Mouse (Mus musculus): ENCODE measurements around the gene Qsox2. TPM values are rescaled to one million over a fixed set of nuclear protein-coding genes. Genes with fewer than 3 reads are reported as not detected.
A peak's percentile ranks its signal among the peaks of the same experiment; 100 is the strongest.

The Qsox2 gene
- polyA plus RNA-seq, 1 experiment from 2014 or later, result 16.0 TPM

DNA sequence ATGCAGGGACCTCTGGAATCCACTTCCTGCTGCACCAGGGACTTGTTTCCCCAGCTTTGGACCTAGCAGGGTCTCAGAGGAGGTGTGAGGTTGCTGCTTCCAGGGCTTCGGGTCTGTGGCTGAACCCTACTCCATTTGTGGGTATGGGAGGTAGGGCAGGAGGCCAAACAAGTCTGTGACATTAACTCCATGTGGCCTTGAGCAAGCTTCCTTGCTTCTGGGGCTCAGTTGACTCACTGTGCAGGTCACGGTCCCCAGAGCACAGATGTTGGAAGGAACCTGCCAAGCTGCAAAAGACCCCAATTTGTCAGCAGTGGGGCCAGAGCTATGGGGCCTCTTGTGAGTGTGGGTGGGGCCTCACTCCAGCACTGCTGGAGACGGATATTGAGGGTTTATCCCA is 53.0 kb downstream of the Qsox2 start:
- Histone ChIP-seq H3K4me2 (replicated peaks) (no peak overlapping the region), H3K4me3 (no peak overlapping the region), H3K27me3 (peaks cover 60% of the 10 kb centered on the region), H3K36me3 (no peaks in the 10 kb centered on the region), H3K9me3 (no peaks in the 10 kb centered on the region), H3K27ac (no peak overlapping the region), H3K9ac (no peak overlapping the region), H3K4me1 (peaks cover 4% of the 10 kb centered on the region; the same call in 1 of the 2 replicates)
- no peak for ATAC-seq (ENCODE audit: low FRiP score, low read depth)
- WGBS, result 46% methylated on average over 3 of the region's 3 CpGs

DNA sequence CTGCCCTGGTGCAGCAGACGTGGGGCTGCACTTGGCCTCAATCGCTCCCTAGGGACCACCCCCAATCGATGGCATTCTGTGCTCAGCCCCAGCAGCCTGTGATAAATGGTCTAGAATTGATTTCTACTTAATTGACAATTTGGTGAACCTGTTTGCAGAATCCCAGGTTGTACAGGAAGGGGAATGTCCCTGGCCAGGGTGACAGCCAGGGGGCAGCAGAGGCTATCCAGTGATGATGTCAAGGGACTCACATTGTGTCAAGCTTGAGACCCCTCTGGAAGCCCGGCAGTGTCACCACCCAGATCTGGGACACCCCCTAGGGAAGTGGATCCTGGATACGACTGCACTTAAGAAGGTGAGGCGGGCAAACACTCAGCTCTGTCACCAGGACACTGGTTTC is 54.7 kb downstream of the Qsox2 start:
- Histone ChIP-seq H3K4me1 (no peaks in the 10 kb centered on the region; the same call in 1 of the 2 replicates), H3K9ac (no peak overlapping the region), H3K36me3 (no peaks in the 10 kb centered on the region), H3K4me2 (replicated peaks) (no peak overlapping the region), H3K27me3 (peaks cover 43% of the 10 kb centered on the region), H3K27ac (no peak overlapping the region), H3K4me3 (no peak overlapping the region), H3K9me3 (no peaks in the 10 kb centered on the region)
- 19% methylated on average over 6 of the region's 6 CpGs for WGBS
- no peak for ATAC-seq (ENCODE audit: low FRiP score, low read depth)

DNA sequence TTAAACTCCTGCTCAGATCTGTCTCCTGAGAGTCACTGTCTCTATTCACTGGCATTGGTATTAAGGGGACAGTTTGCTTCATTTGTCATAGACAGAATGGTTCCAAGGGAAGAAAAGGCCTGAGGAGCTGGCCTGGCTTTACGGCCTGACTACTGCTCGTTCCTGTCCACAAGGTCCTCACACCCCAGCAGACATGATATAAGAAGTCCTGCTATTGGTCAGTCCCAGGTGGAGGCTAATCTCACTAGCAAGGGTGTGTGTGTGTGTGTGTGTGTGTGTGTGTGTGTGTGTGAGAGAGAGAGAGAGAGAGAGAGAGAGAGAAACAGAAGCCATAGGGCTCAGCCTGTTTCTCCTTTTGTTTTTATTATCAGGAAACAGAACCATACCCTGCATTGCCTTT is 60.1 kb downstream of the Qsox2 start:
- Histone ChIP-seq H3K9me3 (no peaks in the 10 kb centered on the region), H3K27ac (no peak overlapping the region), H3K36me3 (no peaks in the 10 kb centered on the region), H3K27me3 (peaks cover 20% of the 10 kb centered on the region), H3K9ac (no peak overlapping the region), H3K4me2 (replicated peaks) (no peak overlapping the region), H3K4me1 (no peaks in the 10 kb centered on the region), H3K4me3 (no peak overlapping the region)
- WGBS, result 36% methylated on average over 2 of the region's 2 CpGs
- ATAC-seq (ENCODE audit: low FRiP score, low read depth), result no peak

DNA sequence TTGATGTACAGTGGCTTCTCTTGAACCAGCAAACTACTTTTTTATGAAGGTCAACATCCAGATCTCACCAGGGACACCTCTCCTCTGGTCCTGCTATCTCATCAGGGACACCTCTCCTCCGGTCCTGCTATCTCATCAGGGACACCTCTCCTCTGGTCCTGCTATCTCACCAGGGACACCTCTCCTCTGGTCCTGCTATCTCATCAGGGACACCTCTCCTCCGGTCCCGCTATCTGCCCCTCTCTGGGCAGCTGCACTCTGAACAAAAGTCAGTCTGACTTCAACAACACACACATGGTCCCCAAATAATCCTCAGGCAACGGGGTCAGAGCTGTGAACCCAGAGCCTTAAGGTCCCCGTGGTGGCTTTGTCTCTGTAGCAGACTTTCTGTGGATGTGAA is 60.6 kb downstream of the Qsox2 start:
- Histone ChIP-seq H3K27ac (no peak overlapping the region), H3K4me2 (replicated peaks) (no peak overlapping the region), H3K4me3 (no peak overlapping the region), H3K9ac (no peak overlapping the region), H3K4me1 (no peaks in the 10 kb centered on the region), H3K36me3 (no peaks in the 10 kb centered on the region), H3K27me3 (peaks cover 23% of the 10 kb centered on the region), H3K9me3 (no peaks in the 10 kb centered on the region)
- 54% methylated on average over 5 of the region's 5 CpGs for WGBS
- ATAC-seq (ENCODE audit: low FRiP score, low read depth), result no peak

DNA sequence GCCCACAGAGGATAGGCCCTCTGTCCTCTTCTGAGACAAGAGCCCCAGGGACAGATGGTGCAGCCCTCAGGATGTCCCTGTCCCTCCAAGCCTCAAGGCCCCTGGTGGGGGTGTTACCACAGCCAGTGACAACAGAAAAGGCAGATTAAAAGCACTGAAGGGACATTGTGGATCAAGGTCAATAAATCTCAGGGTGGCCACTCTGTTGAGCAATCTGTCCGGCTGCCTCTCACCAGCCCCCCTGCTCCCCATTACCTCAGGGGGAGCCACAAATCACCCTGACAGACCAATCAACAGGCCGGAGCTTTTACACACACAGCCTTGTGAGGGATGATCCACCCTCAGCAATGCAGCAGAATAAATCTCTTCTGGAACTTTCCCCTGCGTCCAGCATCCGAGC is 62.1 kb downstream of the Qsox2 start:
- ATAC-seq (ENCODE audit: low FRiP score, low read depth), result no peak
- H3K27me3 ChIP-seq, result peaks cover 27% of the 10 kb centered on the region

DNA sequence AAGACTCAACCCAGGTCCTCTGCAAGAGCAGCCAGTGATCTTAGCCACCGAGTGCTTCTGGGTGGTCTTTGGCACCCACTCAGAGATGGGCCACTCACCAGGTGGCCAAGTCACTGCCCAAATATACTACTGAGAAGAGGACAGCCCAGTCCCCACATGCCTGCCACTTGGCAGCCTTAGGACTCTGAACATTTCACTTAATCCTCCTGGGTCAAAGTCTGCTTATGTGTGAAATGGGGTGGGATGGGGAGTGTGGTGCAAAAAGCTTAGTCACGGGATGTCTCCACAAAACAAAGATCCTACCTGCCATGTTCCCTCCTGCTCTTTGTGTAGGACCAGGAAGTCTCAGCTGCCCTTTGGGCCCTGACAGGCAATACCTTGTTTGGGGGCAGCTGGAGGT is 65.2 kb downstream of the Qsox2 start:
- WGBS, result 80% methylated on average over 2 of the region's 2 CpGs
- Histone ChIP-seq H3K4me2 (replicated peaks) (no peak overlapping the region), H3K9ac (no peak overlapping the region), H3K36me3 (no peaks in the 10 kb centered on the region), H3K4me3 (no peak overlapping the region), H3K27me3 (peaks cover 27% of the 10 kb centered on the region), H3K27ac (no peak overlapping the region), H3K4me1 (peaks cover 3% of the 10 kb centered on the region; the same call in 1 of the 2 replicates), H3K9me3 (no peaks in the 10 kb centered on the region)
- ATAC-seq (ENCODE audit: low FRiP score, low read depth), result no peak

More for the DNA sequence above, 62.1 kb downstream of the Qsox2 start:
- no peak overlapping the region for H3K4me2 ChIP-seq (replicated peaks)
- no peak overlapping the region for H3K9ac ChIP-seq
- H3K4me3 ChIP-seq, result no peak overlapping the region
- no peaks in the 10 kb centered on the region for H3K9me3 ChIP-seq
- 11% methylated on average over 4 of the region's 4 CpGs for WGBS
- H3K4me1 ChIP-seq, result peaks cover 3% of the 10 kb centered on the region; the same call in 1 of the 2 replicates
- no peaks in the 10 kb centered on the region for H3K36me3 ChIP-seq
- H3K27ac ChIP-seq, result no peak overlapping the region

DNA sequence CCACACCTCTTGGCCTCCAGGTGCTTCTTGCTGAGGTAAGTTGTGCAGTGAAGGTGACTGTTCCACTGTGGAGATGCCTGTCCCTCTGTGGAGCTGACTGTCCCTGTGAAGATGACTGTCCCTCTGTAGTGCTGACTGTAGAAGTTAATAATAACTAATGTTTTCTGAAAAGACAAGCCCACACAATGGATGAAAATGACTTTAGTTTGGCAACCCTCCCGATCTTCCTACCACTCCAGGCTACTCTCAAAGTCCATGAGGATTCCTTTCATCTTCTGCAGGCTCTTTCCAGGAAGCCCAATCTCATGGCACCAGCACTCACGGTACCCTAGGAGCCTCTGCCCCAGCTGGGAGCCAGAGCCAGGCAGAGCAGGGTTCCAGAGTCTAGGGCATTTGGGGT is 66.9 kb downstream of the Qsox2 start:
- no peak overlapping the region for H3K4me3 ChIP-seq
- no peak overlapping the region for H3K9ac ChIP-seq
- peaks cover 18% of the 10 kb centered on the region for H3K27me3 ChIP-seq
- H3K36me3 ChIP-seq, result no peaks in the 10 kb centered on the region
- no peak overlapping the region for H3K27ac ChIP-seq
- no peak for ATAC-seq (ENCODE audit: low FRiP score, low read depth)
- peaks cover 3% of the 10 kb centered on the region; the same call in 1 of the 2 replicates for H3K4me1 ChIP-seq
- 40% methylated on average over 2 of the region's 2 CpGs for WGBS
- no peaks in the 10 kb centered on the region for H3K9me3 ChIP-seq
- H3K4me2 ChIP-seq (replicated peaks), result no peak overlapping the region

DNA sequence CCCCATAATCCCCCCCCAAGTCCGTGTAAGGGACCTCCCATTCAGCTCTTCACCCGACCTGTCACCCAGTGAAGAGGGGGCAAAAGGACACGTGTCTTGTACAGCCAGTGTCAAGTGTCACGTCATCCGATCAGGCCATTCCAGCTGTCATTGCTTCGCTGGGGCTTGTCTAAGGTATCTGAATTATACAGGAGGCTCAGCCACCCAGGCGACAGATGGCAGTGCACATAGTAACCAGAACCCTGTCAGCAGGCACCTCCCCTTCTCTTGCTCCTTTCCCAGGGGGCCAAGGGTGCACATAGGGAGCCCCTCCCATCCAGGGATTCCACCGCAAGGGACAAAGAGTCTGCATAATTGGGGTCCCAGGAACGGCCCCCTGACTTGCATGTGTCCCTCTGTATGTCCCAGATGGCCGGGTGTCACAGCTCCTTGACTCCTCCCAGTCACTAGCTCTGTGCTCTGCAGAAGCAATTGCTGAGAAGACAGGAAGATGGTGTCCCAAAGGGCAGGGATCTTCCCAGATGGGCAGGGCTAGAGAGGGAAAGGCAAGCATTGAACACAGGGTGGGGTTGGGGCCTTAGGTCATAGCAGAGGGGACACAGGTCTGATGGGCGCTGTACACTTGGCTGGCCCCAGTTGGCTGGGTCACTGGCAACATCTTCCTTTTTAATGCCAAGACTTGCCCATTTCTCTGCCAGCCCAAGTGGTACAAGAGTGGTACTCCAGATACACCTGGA is 68.3 kb downstream of the Qsox2 start:
- no peak overlapping the region for H3K4me2 ChIP-seq (replicated peaks)
- no peak overlapping the region for H3K27ac ChIP-seq
- H3K36me3 ChIP-seq, result no peaks in the 10 kb centered on the region
- ATAC-seq (ENCODE audit: low FRiP score, low read depth), result peak; percentile 66; the same call in 1 of the 2 replicates
- 23% methylated on average over 11 of the region's 11 CpGs for WGBS
- H3K9me3 ChIP-seq, result no peaks in the 10 kb centered on the region
- H3K4me3 ChIP-seq, result no peak overlapping the region
- peaks cover 3% of the 10 kb centered on the region; the same call in 1 of the 2 replicates for H3K4me1 ChIP-seq
- H3K27me3 ChIP-seq, result peaks cover 12% of the 10 kb centered on the region
- no peak overlapping the region for H3K9ac ChIP-seq

DNA sequence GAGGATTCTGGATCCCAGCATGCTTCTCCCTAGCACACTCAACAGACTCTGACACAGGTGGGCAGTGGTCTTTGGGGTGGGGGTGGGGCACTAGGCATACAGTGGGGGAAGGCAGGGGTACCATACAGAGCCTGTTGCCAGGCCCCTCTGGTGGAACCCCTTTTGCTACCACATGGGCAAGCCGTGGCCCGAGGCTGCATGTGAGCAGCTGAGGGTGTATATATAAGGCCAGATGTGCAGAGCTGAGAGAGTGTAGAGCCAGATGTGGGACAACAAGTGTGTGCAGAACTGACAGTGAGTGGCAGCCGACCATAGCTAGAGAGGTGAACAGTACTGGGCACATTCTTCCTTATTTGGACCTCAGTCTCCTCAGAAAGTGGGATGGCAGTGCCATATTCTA is 70.4 kb downstream of the Qsox2 start:
- Histone ChIP-seq H3K9ac (no peak overlapping the region), H3K27me3 (peaks cover 6% of the 10 kb centered on the region), H3K9me3 (no peaks in the 10 kb centered on the region), H3K4me3 (no peak overlapping the region), H3K4me1 (peaks cover 3% of the 10 kb centered on the region; the same call in 1 of the 2 replicates), H3K27ac (no peak overlapping the region), H3K4me2 (replicated peaks) (no peak overlapping the region), H3K36me3 (no peaks in the 10 kb centered on the region)
- 56% methylated on average over 3 of the region's 3 CpGs for WGBS
- no peak for ATAC-seq (ENCODE audit: low FRiP score, low read depth)

Other genes starting within 250 kb of the Qsox2 start
- gene Ubac1, start 215.8 kb downstream of the Qsox2 start, polyA plus RNA-seq (2015; fragmentation: Nextera tagmentation; extraction: Ambion mirVana), result 95.7 and 104 TPM in 2 replicates
- gene Nacc2, start 114.3 kb downstream of the Qsox2 start, polyA plus RNA-seq (2015; fragmentation: Nextera tagmentation; extraction: Ambion mirVana), result 5.2 and 6.0 TPM in 2 replicates
- gene Lhx3, start 29.2 kb downstream of the Qsox2 start, polyA plus RNA-seq (2015; fragmentation: Nextera tagmentation; extraction: Ambion mirVana), result not detected in 2 replicates
- 0.04 TPM in 1 of 2 replicates, not detected in the other for gene Ccdc187, start 57.0 kb upstream of the Qsox2 start, polyA plus RNA-seq (2015; fragmentation: Nextera tagmentation; extraction: Ambion mirVana)
- gene Gpsm1, start 78.0 kb upstream of the Qsox2 start, polyA plus RNA-seq (2015; fragmentation: Nextera tagmentation; extraction: Ambion mirVana), result 61.5 and 66.6 TPM in 2 replicates
- gene Dnlz, start 114.6 kb upstream of the Qsox2 start, polyA plus RNA-seq (2015; fragmentation: Nextera tagmentation; extraction: Ambion mirVana), result 28.8 and 29.0 TPM in 2 replicates
- gene Card9, start 123.4 kb upstream of the Qsox2 start, polyA plus RNA-seq (2015; fragmentation: Nextera tagmentation; extraction: Ambion mirVana), result 0.67 and 1.5 TPM in 2 replicates
- 29.3 and 36.1 TPM in 2 replicates for gene Snapc4, start 143.1 kb upstream of the Qsox2 start, polyA plus RNA-seq (2015; fragmentation: Nextera tagmentation; extraction: Ambion mirVana)
- gene Entr1, start 151.8 kb upstream of the Qsox2 start, polyA plus RNA-seq (2015; fragmentation: Nextera tagmentation; extraction: Ambion mirVana), result 141 and 146 TPM in 2 replicates
- gene Pmpca, start 151.8 kb upstream of the Qsox2 start, polyA plus RNA-seq (2015; fragmentation: Nextera tagmentation; extraction: Ambion mirVana), result 97.3 and 101 TPM in 2 replicates
- gene Inpp5e, start 171.7 kb upstream of the Qsox2 start, polyA plus RNA-seq (2015; fragmentation: Nextera tagmentation; extraction: Ambion mirVana), result 25.7 and 26.7 TPM in 2 replicates
- gene Sec16a, start 207.7 kb upstream of the Qsox2 start, polyA plus RNA-seq (2015; fragmentation: Nextera tagmentation; extraction: Ambion mirVana), result 24.9 and 28.1 TPM in 2 replicates

Data from limb, embryonic 13.5 days (tissue).